Mouse (Mus musculus): ENCODE data around the gene Atp6v0b.

- no peak for TF ChIP-seq GATA1 (IDR thresholded peaks at IDR 0.05; ENCODE audit: borderline replicate concordance, low read length)
- TF ChIP-seq FLI1 (IDR thresholded peaks at IDR 0.05; ENCODE audit: low read length): no peak
Observed at GRCm38 (mm10) chr4:117887920-117888319, 787 bp upstream of the Atp6v0b start.
